Mouse (Mus musculus) large intestine, adult 2 months (tissue): ENCODE results near the gene Tbc1d25. TPM values are rescaled to one million over a fixed set of nuclear protein-coding genes. Genes with fewer than 3 reads are reported as not detected.

Source experiments
- DNase-seq: peaks from one replicate; pipeline ENCODE4 v3.0.0-alpha.2; 2012; ENCODE audit warnings: low read depth, low spot score
- WGBS: fragments of 180-500 bp; shearing (Covaris S2); methylation state at CpG from one replicate; pipeline ENCODE4 v1.1.7; 2018; 5-methylcytosine and 5-hydroxymethylcytosine counted together
- polyA plus RNA-seq: library from polyadenylated mRNA; depleted of rRNA; stranded (reverse); fragments of >200 nt; gene quantifications from 2 replicates; pipeline ENCODE4 v1.2.3, GENCODE M21; 2012

The Tbc1d25 gene
- polyA plus RNA-seq, 1 experiment, result 10.8 TPM

DNA sequence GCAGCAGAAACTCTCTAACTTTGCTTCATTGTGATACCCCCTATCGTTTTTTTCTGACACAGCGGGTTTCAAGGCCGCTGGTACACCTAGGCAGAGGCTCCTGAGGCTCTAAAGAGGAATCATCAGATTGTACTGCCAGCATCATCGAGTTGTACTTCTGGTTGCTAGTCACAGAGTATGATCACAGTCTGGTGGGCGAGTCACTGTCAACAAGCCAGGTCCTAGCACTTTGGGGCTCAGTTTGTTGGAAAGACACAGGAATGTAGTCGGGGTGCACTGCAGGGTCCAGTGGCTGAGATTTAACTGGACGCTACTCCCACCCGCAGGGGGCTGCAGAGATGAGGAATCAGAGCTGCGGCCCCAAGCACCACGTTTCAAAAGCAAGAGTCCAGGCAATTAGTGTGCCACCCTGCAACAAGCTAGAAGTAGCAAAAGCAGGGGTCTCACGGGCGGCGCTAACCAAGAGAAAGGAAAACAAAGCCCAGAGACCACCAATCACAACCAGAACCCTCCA, 16.2 kb upstream of the Tbc1d25 start:
- DNase-seq, result no peak

DNA sequence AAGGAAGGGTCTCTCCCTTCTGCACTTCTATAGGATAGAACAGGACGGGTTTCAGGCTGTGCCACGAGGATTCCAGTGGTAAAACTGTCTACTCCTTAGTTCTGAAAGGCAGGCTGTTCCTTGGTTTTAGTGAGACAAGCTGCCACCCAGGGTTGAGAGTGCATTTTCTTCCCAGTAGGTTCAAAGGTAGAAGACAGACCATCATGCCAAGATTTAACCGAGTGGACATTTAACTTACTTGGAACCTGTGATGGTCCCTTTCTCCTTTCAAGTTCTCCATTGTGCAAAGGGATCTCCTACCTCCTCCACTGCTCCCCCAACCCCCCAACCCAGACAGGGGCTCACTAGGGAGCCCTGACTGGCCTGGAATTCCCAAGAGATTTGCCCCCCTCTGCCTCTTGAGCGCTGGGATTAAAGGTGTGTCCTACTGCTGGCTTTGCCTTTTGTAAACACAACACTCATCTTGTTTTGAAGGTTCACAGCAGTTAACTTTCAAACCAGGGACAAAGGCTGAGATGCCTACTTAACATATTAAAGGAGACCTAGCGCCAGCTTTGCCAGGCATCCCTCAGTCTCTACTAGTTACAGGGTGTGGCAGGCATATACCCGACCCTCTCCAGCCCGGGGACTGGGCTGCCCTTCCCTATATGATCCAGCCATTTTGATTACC, 7.0 kb upstream of the Tbc1d25 start:
- no peak for DNase-seq
- 20% methylated on average over 7 of the region's 7 CpGs for WGBS

More for the DNA sequence above, 16.2 kb upstream of the Tbc1d25 start:
- WGBS, result 14% methylated on average over 13 of the region's 13 CpGs

DNA sequence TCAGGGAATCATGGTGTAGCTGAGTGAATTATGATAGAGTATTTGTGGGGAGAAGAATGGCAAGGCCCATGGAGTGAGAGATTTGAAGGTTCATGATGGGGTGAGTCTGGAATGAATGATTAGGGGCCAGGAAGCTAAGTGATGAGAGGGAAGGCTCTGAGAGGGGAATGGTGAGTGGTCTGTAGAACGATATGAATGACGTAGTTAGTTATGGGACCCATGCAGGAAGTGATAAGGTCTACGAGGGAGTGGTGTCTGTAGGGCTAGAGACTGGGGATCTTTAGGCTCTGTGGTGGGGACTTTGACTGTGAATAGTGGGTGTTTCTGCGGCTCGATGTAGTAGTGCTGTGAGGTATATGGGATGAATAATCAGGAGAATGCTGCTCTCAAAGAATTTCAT, 3.7 kb upstream of the Tbc1d25 start:
- DNase-seq, result no peak
- 85% methylated on average over 5 of the region's 5 CpGs for WGBS

DNA sequence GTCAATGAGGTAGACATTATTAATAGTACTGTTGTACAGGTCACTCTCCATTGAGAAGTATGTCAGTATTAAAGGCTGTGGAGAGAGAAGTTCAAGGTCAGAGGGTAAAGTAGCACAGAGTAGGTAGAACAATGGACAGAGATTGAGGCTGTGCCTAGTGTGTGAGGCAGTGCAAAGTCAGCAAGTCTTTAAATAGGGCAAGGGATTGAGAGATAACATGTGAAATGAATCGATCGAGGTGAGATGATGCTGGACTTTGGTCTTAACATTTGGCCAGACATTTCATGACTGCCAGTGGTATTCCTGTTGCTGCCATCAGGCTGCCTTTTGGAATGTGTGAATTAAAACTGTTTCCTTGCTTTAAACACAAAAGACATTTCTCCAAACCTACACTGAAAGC, 2.9 kb upstream of the Tbc1d25 start:
- no peak for DNase-seq

DNA sequence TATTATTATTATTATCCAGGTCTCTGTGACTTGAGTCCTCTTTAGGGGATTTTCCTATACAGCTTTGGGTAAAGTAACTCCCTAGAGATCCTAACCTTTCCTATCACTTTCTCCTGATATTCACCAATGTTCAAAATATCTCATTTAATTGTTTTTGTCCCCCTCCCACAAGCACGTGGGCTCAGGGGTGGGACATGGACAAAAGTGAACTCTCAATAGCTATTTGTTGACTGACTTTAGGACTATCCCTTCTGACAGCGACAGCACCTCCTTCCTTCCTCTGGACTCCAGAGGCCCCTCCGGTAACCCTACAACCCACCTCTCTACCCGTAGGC, 845 bp downstream of the Tbc1d25 start:
- DNase-seq, result no peak
- WGBS, result 14% methylated on average over 4 of the region's 4 CpGs

More for the DNA sequence above, 2.9 kb upstream of the Tbc1d25 start:
- 91% methylated on average over 2 of the region's 2 CpGs for WGBS

DNA sequence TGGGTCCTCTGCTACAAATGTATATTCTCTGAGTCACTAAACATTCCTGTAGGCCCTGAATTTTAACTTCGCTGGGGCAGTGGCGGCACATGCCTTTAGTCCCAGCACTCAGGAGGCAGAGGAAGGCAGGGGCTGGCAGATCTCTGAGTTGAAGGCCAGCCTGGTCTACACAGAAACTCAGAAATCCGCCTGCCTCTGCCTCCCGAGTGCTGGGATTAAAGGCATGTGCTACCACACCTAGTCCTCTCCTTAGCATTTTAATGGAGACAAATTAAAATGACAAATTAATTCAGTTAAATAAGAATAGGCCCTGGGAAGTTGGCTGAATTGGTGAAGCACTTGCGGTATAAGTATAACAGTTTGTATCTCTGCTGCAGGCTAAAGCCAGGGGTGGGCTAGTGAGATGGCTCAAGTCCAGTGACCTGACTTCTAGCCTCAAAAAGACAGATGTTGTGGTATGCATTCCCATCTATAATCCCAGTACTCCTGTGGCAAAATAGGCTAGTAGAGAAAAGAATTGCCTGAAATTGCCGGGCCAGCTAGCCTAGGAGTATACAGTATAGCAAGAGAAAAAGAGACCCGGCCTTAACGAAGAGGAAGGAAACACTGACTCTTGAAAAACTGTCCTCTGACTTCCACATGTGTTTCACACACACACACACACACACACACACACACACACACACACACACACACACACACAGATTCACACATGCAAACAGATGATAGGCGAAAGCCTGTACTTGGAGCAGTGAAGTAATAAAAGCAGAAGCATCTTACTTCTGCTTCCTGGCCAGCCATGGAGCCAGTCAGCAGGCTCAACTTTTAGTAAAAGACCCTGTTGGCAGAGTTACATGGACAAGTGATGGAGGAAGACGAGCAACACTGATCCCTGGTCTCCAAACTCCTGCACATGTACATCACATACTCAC, 8.0 kb downstream of the Tbc1d25 start:
- no peak for DNase-seq
- WGBS, result 92% methylated on average over 10 of the region's 10 CpGs

DNA sequence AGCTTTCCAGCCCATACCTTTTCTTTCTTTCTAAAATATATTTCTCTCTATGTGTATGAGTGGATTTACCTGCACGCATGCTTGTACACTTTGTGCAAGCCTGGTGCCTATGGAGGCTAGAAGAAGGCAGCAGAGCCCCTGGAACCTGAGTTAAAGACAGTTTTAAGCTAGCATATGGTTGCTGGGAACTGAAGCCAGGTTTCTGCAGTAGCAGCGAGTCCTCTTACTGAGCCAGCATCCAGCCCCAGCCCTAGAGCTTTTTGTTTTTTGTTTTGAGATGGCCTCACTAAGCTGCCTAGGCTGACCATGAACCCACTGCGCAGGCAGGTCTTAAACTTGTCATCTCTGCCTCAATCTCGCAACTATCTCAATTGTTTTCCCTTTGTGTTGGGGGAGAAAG, 11.5 kb downstream of the Tbc1d25 start:
- no peak for DNase-seq
- 89% methylated on average over 4 of the region's 4 CpGs for WGBS

DNA sequence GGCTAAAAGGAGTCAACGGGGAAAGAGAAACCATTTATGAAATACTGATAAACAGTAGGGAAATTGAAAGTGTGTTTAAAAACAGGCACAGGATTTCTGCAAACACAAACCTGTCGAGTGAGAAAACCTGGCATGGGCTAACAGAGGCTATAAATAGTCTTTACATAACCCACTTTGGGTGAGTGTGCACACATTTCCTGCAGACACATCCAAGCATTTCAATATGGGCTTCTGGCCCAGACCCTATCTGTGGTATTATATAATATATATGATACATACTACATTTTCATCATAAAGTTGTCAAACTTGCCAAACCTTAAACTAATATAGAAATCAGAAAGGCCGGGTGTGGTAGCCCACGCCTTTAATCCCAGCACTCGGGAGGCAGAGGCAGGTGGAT, 12.9 kb downstream of the Tbc1d25 start:
- 33% methylated on average over 5 of the region's 5 CpGs for WGBS
- no peak for DNase-seq

DNA sequence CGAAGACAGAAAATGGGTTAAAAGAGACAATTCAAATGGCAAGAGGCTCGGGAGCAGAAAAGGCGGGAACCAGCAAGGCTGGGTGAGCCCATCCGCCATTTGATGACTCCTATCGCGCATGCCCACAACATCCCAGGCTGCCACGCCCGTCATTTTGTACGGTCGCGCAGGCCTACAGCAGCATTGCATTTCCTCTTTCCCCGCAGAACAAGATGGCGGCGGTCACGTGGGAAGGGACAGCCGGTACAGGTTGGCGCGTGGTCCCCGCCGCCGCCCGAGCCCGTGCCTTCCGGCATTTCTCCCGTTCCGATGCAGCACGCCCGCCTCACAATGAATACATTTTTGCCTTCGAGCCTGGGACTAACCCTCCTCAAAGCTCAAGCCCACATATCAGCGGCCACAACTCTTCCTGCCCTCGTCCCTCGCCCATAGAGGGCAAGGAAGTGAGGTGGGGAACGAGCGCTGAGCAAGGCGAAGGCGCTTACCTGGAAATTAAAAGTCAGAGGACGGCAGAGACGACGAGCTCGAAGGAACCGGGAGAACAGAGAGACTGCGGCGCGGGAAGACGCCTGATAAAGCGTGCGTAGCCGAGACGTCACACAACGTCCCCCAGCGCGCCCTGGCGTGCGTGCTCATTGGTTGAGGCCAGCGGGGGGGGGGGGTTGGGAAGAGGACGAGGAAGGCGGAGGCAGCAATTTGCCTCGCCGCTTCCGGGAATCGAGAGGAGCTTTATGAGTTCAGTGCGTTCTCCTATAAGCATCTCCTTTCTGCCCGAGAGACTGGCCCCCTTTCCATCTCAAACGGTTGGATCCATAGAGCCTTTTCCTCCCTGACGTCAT, 30.6 kb downstream of the Tbc1d25 start, which contains the start of gene Rbm3:
Gene Rbm3, minus strand, starts transcription at position 728 of the 839 bp plus-strand sequence.
- 18% methylated on average over 55 of the region's 65 CpGs for WGBS
- no peak for DNase-seq

DNA sequence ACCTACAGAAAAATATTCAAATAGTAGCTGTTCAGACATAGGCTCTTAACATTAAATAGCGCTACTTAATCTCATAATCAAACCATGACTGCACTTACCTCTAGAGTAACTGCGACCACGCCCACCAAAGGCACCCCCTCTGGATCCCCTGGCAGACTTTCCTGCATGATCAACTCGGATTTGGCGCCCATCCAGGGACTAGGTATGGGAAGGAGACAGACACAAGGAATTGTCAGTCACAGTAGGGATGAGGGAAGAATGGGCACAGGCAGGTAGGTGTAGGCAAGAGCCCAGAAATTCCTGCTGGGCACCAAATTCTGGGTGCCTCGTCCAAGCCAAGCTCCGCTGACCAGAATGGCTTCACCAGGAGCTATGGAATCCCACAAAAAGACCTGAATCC, 32.2 kb downstream of the Tbc1d25 start:
- no peak for DNase-seq
- 55% methylated on average over 7 of the region's 7 CpGs for WGBS

DNA sequence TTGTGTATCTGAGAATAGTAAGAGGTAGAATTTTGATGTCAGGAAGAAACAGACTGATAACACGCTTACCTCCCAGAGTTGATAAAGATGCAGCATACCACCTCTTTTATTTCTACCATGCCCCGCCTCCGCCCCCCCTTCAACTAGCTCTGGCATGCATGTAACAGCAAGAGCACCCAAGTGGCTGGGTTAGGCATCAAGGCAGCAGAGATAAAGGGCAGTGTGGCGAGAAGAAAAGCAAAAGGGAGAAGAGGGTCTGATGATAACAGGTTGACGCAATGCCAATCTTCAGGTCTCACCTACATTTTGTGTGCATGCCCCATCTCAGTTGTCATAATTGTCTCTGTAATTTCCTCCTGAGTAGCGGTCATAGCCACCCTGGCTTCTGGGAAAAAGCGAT, 33.0 kb downstream of the Tbc1d25 start:
- 86% methylated on average over 7 of the region's 7 CpGs for WGBS

DNA sequence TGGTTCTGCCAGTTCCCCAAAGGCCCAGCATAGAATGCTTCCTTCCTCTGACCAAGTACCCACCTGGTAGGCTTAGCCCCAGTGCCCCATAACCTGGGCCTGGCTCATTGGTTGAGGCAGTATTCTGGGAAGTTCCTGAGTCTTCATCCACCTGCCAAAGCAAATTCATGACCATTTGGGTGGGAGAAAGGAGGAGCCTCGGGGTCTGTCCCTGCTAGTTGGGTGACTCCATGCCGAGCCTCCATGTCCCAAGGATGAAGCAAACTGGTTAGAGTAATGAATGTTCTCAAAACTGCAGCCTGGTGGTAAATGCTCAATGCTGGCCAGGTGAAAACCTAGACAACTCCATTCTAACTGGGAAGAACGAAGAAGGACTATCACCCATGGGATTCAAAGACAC, 34.9 kb downstream of the Tbc1d25 start:
- no peak for DNase-seq
- WGBS, result 66% methylated on average over 3 of the region's 3 CpGs

More for the DNA sequence above, 33.0 kb downstream of the Tbc1d25 start:
- DNase-seq, result no peak

DNA sequence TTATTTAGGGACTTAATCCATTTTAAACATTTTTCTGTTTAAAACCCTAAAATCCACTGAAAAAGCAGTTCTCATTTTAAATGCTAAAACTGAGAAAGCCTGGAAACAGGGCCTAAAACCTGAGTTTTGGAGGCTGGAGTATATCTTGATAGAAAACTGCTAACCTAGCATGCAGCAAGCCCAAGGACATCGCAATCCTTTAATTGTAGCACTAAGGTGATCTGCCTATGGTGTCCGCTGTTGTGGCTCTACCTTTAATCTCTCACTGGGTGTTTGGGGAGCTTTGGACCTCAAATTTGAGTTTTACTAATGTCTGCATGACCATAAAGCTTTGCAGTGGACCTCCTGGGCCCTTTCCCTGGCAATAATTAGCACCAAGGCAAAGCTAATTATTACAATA, 35.5 kb downstream of the Tbc1d25 start:
- no peak for DNase-seq

DNA sequence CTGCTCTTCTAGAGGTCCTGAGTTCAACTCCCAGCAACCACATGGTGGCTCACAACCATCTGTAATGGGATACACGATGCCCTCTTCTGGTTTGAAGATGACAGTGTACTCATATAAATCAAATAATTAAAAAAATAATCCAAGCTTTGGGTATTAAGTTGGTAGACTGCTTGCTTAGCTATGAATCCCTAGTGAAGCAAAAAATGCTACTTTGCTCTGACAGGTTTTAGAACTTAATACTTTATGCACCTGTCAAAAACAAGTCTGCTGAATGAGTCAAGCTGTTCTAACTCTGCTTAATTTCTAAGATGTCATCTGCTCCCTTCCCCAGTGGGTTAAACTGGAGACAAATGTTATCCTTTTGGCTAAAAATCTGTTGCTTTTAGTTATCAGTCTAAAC, 36.5 kb downstream of the Tbc1d25 start:
- 15% methylated on average over 1 of the region's 1 CpGs for WGBS
- no peak for DNase-seq

More for the DNA sequence above, 35.5 kb downstream of the Tbc1d25 start:
- WGBS, result 96% methylated on average over 2 of the region's 2 CpGs

DNA sequence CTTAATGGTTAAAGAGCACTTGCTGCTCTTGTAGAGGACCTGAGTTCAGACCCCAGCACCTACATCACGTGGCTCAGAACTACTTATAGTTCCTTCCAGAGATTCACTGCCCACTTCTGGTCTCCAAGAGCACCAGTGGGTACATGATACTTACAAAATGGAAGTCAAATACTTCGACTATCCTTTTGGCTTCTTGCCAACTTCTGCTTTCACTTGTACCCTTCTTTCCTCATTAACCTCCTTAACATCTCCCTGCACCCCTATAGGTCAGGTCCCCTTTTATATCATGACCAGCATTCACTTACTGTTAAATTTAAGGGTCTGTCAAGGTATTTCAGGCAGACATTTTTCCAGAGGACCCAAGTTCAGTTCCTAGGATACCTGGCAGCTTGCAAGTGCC, 40.1 kb downstream of the Tbc1d25 start:
- DNase-seq, result no peak
- 35% methylated on average over 2 of the region's 2 CpGs for WGBS

DNA sequence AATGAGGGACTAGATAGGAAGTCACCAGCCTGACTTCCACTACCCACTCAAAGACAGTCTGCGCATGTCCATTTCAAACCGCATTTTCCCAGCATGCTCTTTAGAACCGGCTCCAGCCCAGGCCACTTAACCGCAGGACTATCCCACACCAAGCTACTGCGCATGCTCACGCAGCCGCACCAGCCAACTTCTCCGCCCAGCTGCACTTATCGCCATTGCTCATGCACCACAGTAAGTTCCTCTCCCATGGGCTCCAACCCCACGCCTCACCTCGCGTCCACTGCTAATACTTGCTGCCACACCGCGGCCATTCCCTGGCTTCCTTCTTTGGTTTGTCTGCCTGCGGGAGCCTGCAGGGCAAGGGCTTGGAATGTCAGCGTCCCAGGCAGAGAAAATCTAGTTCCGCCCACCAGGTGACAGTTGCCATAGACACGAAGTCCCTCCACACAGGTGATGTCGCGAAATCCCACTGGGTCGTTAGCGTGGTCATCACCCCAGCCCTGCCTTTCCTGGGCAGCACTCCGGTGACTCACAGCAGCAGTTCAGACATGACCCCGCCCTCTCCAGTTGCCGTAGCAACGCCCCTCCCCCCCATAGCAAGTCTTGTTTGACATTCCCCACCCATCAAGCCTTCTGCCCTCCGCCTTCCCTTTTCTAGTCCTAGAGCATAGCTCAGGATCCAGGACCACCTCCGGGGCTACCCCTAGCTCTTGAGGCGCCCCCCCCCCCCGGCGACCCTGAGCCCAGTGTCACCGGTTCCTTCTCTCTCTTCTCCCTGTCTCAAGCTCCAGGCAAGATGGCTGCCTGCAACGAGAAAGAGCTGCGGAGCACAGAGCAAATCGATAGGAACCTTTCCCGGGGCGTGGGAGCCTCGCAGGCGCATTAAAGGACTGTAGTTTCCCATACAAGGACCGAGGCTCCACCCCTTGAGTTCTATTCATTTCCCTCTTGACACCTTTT, 43.7 kb downstream of the Tbc1d25 start, which contains the start of gene Wdr13:
Gene Wdr13, minus strand, starts transcription at position 876 of the 960 bp plus-strand sequence.
- WGBS, result 24% methylated on average over 38 of the region's 40 CpGs
- peak; percentile 53 for DNase-seq

DNA sequence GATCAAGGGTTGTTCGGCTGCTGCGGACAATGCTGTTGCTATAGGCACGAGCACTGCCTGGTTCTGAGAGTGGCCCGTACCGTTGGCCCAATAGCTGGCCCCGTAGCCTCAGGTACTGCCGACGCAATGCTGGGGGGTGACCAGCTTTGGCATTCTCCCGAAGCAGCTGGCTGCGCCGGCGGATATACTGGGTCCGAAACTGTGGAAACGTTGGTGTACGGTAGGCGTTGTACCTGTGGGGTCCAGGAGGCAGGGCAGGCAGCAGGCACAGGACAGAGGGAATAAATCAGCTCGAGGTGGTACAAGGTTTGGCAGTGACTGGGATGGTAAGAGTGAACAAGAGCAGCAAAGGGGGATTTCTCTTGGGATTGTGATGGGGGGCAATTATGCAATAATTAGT, 44.6 kb downstream of the Tbc1d25 start:
- WGBS, result 88% methylated on average over 17 of the region's 17 CpGs

DNA sequence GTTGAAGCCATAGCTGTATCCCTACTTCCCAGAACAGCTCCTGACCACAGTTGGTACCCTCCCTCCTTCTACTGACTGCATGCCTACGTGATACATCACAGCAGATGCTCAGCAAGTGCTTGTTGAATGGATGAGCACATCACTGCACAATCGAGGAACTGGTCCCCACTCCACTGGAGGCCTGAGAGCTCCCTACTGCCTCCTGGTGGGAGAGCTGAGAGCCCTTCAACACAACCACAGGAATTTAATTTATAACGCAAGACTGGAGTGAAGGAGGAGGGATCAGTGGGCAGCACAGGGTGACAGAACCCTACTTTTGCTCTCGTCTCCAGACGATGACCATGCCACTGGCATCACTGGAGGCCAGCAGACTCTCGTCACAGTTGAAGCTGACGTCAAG, 50.7 kb downstream of the Tbc1d25 start:
- WGBS, result 72% methylated on average over 7 of the region's 7 CpGs
- DNase-seq, result no peak

More for the DNA sequence above, 44.6 kb downstream of the Tbc1d25 start:
- no peak for DNase-seq
